In the genomic region with DNA sequence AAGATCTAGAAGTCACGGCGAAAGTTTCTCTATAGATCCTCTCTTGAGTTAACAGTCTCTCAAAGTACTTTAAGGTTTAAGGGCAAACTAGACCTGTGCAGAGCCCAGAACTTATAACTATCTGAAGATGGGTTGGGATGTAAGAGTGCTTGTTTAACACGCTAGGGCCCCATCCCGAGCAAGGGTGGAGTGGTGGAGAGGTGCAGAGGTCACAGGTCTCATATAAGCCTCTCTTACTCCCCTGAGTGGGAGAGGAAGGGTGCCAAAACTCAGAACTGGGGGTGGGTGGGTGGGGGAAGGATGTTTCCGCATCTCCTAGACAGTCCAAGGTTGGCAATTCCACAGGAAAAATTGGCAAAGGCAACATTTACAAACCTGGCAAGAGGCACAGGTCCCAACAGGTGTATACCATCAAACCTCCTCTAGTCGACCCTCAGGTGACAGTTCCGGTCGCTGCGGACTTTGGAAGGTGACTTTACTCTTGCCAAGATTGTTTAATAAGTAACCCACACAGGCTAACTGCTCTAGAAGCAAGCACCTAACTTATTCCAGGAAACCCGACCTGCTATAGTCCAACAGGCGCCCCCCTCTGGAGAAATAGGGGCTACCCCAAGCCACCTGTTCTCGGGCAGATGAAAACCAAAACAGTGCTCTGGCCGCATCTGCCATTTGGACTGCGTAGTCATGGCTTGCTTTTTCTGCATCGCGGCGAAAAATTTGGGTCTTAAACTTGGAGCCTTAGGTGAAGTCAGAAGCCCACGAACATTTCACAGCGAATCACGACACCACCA, we compare ENCODE assay signal across 8 mouse cellular contexts. TPM values are rescaled to one million over a fixed set of nuclear protein-coding genes. Genes with fewer than 3 reads are reported as not detected.
DNase-seq lines count a peak whose midpoint lies in the region; ATAC-seq and TF ChIP-seq lines count a peak whose summit lies in the region.

No protein-coding gene starts in this region.

- H3K9ac ChIP-seq in embryonic facial prominence, embryonic 14.5 days (ENCODE audit: low read depth, low read length) = peak overlapping the region; percentile 75
- H3K9ac ChIP-seq in liver, embryonic 14.5 days (replicated peaks) = 0 out of 2 replicates have a peak overlapping the region, but pooled peaks have one; percentile 2

- H3K4me2 ChIP-seq in embryonic facial prominence, embryonic 14.5 days (ENCODE audit: low read depth, low read length) = peak overlapping the region; percentile 92
- peak overlapping the region; percentile 79 for H3K4me2 ChIP-seq in liver, embryonic 14.5 days (ENCODE audit: low read depth)

- no peaks in the 10 kb centered on the region; the same call in 1 of the 2 replicates for H3K27me3 ChIP-seq in embryonic facial prominence, embryonic 14.5 days (replicated peaks; ENCODE audit: control insufficient read depth, insufficient read depth, low read length)
- H3K27me3 ChIP-seq in liver, embryonic 14.5 days (ENCODE audit: control insufficient read depth, insufficient read depth, low read length) = peaks cover 2% of the 10 kb centered on the region; the same call in 1 of the 2 replicates

- H3K9me3 ChIP-seq in embryonic facial prominence, embryonic 14.5 days (ENCODE audit: control insufficient read depth, low read length) = no peaks in the 10 kb centered on the region
- no peaks in the 10 kb centered on the region for H3K9me3 ChIP-seq in liver, embryonic 14.5 days (ENCODE audit: control insufficient read depth, low read length)

- H3K36me3 ChIP-seq in embryonic facial prominence, embryonic 14.5 days (ENCODE audit: control insufficient read depth, insufficient read depth, low read length) = no peaks in the 10 kb centered on the region
- no peaks in the 10 kb centered on the region for H3K36me3 ChIP-seq in liver, embryonic 14.5 days (replicated peaks; ENCODE audit: control insufficient read depth, insufficient read depth, low read depth)

- H3K4me1 ChIP-seq in embryonic facial prominence, embryonic 14.5 days (ENCODE audit: control insufficient read depth, insufficient read depth, low read length) = 0 out of 2 replicates have a peak, but pooled peaks cover 3% of the 10 kb centered on the region
- peaks cover 0 to 2% of the 10 kb centered on the region in 2 experiments; a peak in 1 of 4 replicates for H3K4me1 ChIP-seq in liver, embryonic 14.5 days (replicated peaks; ENCODE audit: control insufficient read depth in 2 of 2, insufficient read depth in 2 of 2, low read length in 1 of 2)

- H3K4me3 ChIP-seq in embryonic facial prominence, embryonic 14.5 days (ENCODE audit: low read depth, low read length) = peak overlapping the region; percentile 64
- H3K4me3 ChIP-seq in liver, embryonic 14.5 days (ENCODE audit: insufficient read depth in 1 of 2, low read depth in 2 of 2, low read length in 2 of 2) = peak overlapping the region; percentile 61 to 69

- peak; percentile 41 for TF ChIP-seq CTCF in liver, embryonic 14.5 days (IDR thresholded peaks at IDR 0.05; ENCODE audit: low read depth)

- 25% methylated on average over 20 of the region's 20 CpGs for WGBS in embryonic facial prominence, embryonic 14.5 days
- WGBS in liver, embryonic 14.5 days (ENCODE audit: insufficient replicate concordance) = 23% methylated on average over 20 of the region's 20 CpGs

- no peak for ATAC-seq in embryonic facial prominence, embryonic 14.5 days (ENCODE audit: low read depth)
- ATAC-seq in liver, embryonic 14.5 days (ENCODE audit: insufficient read depth) = peak; percentile 66

- peak; percentile 41 to 46 for DNase-seq in urinary bladder, adult 18-20 months (ENCODE audit: low spot score in 2 of 2)
- DNase-seq in urinary bladder, postnatal 10 days (ENCODE audit: low spot score) = no peak
- DNase-seq in embryonic facial prominence, embryonic 14.5 days (ENCODE audit: low spot score) = peak; percentile 62
- DNase-seq in induced T-regulatory cell, adult 2 months (ENCODE audit: low read depth) = peak; percentile 44
- DNase-seq in liver, embryonic 14.5 days (ENCODE audit: low read depth in 3 of 3, low spot score in 3 of 3) = peak in 1 of 3 experiments; percentile 39
- DNase-seq in natural killer cell, adult 2 months (ENCODE audit: low spot score in 2 of 2) = peak; percentile 19 to 56
- DNase-seq in thymus, postnatal 36 days = peak; percentile 68 to 72
- DNase-seq in left cerebral cortex, adult 11 months (ENCODE audit: low spot score) = no peak

- H3K27ac ChIP-seq in embryonic facial prominence, embryonic 14.5 days (replicated peaks; ENCODE audit: low read depth, low read length) = peak overlapping the region; percentile 84
- H3K27ac ChIP-seq in liver, embryonic 14.5 days = no peak overlapping the region

- no peak for TF ChIP-seq EP300 in liver, embryonic 14.5 days (IDR thresholded peaks at IDR 0.05; ENCODE audit: low read depth)

RNA-seq across cellular contexts. Expression of gene Mob3b, which starts 2.0 kb away (rescaled TPM):
- polyA plus RNA-seq in embryonic facial prominence, embryonic 14.5 days (2014; fragmentation: Nextera tagmentation; extraction: Ambion mirVana) = 6.3 and 7.2 TPM in 2 replicates
- 1.3 and 1.4 TPM in 2 replicates for polyA plus RNA-seq in liver, embryonic 14.5 days (2012; rRNA removed)
- 2.6 and 2.8 TPM in 2 replicates for polyA plus RNA-seq in liver, embryonic 14.5 days (2014; fragmentation: Nextera tagmentation; extraction: Ambion mirVana)

RNA-seq across cellular contexts. Expression of gene Ifnk, which starts 3.5 kb away (rescaled TPM):
- not detected in 2 replicates for polyA plus RNA-seq in embryonic facial prominence, embryonic 14.5 days (2014; fragmentation: Nextera tagmentation; extraction: Ambion mirVana)
- polyA plus RNA-seq in liver, embryonic 14.5 days (2012; rRNA removed) = not detected in 2 replicates
- not detected in 2 replicates for polyA plus RNA-seq in liver, embryonic 14.5 days (2014; fragmentation: Nextera tagmentation; extraction: Ambion mirVana)

Comparison
In these comparisons a context has a peak if more than half of its experiments do, and no peak if none do; other contexts are left out.
1. DNase-seq: peak in urinary bladder, adult 18-20 months (2 of 2), embryonic facial prominence, embryonic 14.5 days (single experiment), induced T-regulatory cell, adult 2 months (single experiment), natural killer cell, adult 2 months (2 of 2) and thymus, postnatal 36 days (2 of 2); none in urinary bladder, postnatal 10 days (single experiment) and left cerebral cortex, adult 11 months (single experiment).